Mouse (Mus musculus) midbrain, embryonic 10.5 days (tissue): ENCODE results near the gene Frmd5. TPM values are rescaled to one million over a fixed set of nuclear protein-coding genes. Genes with fewer than 3 reads are reported as not detected.

ENCODE experiments used
- DNase-seq: peaks from one replicate; pipeline ENCODE4 v3.0.0-alpha.2; 2017; ENCODE audit warnings: low spot score
- H3K27ac ChIP-seq: fragments of 300-500 bp; sonication (generic); replicated peaks from 2 replicates; pipeline ENCODE4 v1.5.1; 2016; ENCODE audit warnings: mild to moderate bottlenecking
- H3K27me3 ChIP-seq: fragments of 300-500 bp; sonication (generic); 2 replicates; pipeline ENCODE4 v1.6.1; 2016; ENCODE audit warnings: low read depth, mild to moderate bottlenecking; ENCODE audit not compliant: poor library complexity, severe bottlenecking
- H3K36me3 ChIP-seq: fragments of 300-500 bp; sonication (generic); 2 replicates; pipeline ENCODE4 v1.6.1; 2016; ENCODE audit warnings: mild to moderate bottlenecking, moderate library complexity
- H3K4me1 ChIP-seq: fragments of 300-500 bp; sonication (generic); 2 replicates; pipeline ENCODE4 v1.6.1; 2016
- H3K4me3 ChIP-seq: fragments of 300-500 bp; sonication (generic); 2 replicates; pipeline ENCODE4 v1.5.1; 2016; ENCODE audit warnings: mild to moderate bottlenecking, moderate library complexity
- H3K9me3 ChIP-seq: fragments of 300-500 bp; sonication (generic); replicated peaks from 2 replicates; pipeline ENCODE4 v1.6.1; 2016; ENCODE audit warnings: mild to moderate bottlenecking
- WGBS: fragments of 180-500 bp; shearing (Covaris S2); methylation state at CpG from one replicate; pipeline ENCODE4 v1.1.7; 2016; 5-methylcytosine and 5-hydroxymethylcytosine counted together
- polyA plus RNA-seq: library from polyadenylated mRNA; unstranded; fragments of >200 nt; fragmentation: Nextera tagmentation; extraction: Ambion mirVana; gene quantifications from 2 replicates; pipeline ENCODE4 v1.2.1, GENCODE M21; 2016

The Frmd5 gene
- polyA plus RNA-seq, 1 experiment from 2014 or later, result 10.9 TPM

GRCm38 (mm10) chr2:121713567-121713966, 93.3 kb downstream of the Frmd5 start:
- 93% methylated on average over 4 of the region's 4 CpGs for WGBS
- H3K4me1 ChIP-seq, result peaks cover 22% of the 10 kb centered on the region
- H3K36me3 ChIP-seq, result no peaks in the 10 kb centered on the region
- no peak overlapping the region for H3K4me3 ChIP-seq
- DNase-seq, result no peak
- H3K9me3 ChIP-seq, result no peaks in the 10 kb centered on the region
- H3K27ac ChIP-seq, result no peak overlapping the region
- no peaks in the 10 kb centered on the region for H3K27me3 ChIP-seq

DNA sequence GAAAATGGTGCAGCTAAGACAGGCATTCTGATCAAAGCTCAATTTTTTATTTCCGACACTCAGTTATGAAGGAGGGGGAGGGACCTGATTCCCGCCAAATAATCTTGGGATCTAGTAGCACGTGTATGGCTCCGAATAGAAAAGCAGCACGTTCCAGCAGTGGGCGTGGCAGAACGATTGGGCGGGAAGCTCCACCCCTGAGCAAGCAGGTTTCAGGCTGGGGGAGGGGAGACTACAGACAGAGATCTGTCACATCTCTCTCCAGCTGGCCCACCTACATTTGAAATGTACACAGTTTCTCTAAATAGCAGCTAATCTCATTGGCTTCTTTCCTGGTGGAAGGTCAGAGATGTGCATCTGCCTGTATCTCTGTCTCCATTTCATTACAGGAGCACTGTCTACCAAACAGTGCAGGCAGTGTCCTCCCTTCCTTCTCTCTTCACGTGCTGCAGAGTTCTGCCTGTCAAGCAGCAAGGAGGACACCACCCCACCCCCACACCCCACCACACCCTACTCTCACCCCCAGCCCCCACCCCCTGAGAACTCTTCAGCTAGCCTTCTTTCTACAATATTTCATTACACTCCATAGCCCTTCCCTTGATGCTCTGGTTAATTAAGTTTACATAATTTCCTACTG, 95.0 kb downstream of the Frmd5 start:
- Histone ChIP-seq H3K36me3 (no peaks in the 10 kb centered on the region), H3K27ac (no peak overlapping the region), H3K4me3 (no peak overlapping the region), H3K9me3 (no peaks in the 10 kb centered on the region), H3K4me1 (peaks cover 9% of the 10 kb centered on the region), H3K27me3 (no peaks in the 10 kb centered on the region)
- DNase-seq, result no peak
- 32% methylated on average over 9 of the region's 9 CpGs for WGBS

- WGBS, result 87% methylated on average over 4 of the region's 4 CpGs
- DNase-seq, result no peak
- Histone ChIP-seq H3K36me3 (no peaks in the 10 kb centered on the region), H3K4me3 (no peak overlapping the region), H3K9me3 (no peaks in the 10 kb centered on the region), H3K4me1 (peaks cover 9% of the 10 kb centered on the region), H3K27me3 (no peaks in the 10 kb centered on the region), H3K27ac (no peak overlapping the region)
These were observed 97.8 kb downstream of the Frmd5 start for GRCm38 (mm10) chr2:121709096-121709495.

DNA sequence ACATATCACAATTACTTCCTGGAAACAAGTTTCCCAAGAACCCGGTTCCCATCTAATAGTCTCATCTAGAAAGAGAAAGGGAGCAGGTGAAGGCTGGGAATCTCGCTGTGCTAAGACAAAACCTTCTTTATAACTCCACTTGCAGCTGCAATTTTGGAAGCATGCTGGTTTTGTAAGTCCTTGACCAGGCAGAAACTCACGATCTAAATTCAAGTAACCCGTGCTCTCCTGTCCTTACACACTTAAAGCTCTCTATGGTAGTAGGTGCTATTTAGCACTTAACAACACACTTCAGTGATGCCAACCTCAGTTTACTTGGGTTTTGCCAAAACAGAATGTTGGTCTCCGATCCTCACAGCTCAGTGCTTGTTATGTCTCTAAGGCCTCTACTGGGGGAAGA, 99.4 kb downstream of the Frmd5 start:
- no peak for DNase-seq
- WGBS, result 91% methylated on average over 5 of the region's 5 CpGs
- Histone ChIP-seq H3K36me3 (no peaks in the 10 kb centered on the region), H3K4me3 (no peak overlapping the region), H3K4me1 (peaks cover 9% of the 10 kb centered on the region), H3K9me3 (no peaks in the 10 kb centered on the region), H3K27ac (no peak overlapping the region), H3K27me3 (no peaks in the 10 kb centered on the region)

GRCm38 (mm10) chr2:121705756-121706155, 101.1 kb downstream of the Frmd5 start:
- Histone ChIP-seq H3K36me3 (no peaks in the 10 kb centered on the region), H3K9me3 (no peaks in the 10 kb centered on the region), H3K4me3 (no peak overlapping the region), H3K27me3 (no peaks in the 10 kb centered on the region), H3K4me1 (no peaks in the 10 kb centered on the region), H3K27ac (no peak overlapping the region)
- DNase-seq, result no peak
- WGBS, result 82% methylated on average over 2 of the region's 2 CpGs

DNA sequence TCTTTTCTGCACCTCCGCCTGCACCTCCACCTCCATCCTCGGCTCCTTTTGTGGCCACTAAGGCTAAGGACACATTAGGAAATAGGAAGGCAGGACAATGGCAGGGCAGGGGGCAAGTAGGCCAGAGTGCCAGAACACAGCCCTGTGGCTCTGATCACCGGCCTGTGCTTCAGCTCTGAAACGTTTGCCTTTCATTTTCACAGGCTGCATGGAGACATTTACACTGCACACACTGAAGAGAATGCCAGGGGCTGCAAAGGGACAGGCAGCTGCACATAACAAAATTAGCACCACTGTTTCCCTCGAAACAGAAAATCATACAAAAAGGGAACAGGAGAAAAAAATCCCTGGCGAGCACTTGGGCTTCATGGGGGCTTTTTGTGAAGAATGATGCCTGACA, 107.6 kb downstream of the Frmd5 start:
- 34% methylated on average over 6 of the region's 6 CpGs for WGBS
- Histone ChIP-seq H3K4me3 (no peak overlapping the region), H3K9me3 (no peaks in the 10 kb centered on the region), H3K36me3 (no peaks in the 10 kb centered on the region), H3K27ac (peak overlapping the region; percentile 63), H3K4me1 (peaks cover 13% of the 10 kb centered on the region), H3K27me3 (no peaks in the 10 kb centered on the region)
- no peak for DNase-seq

- no peak for DNase-seq
- H3K4me1 ChIP-seq, result peaks cover 13% of the 10 kb centered on the region
- H3K36me3 ChIP-seq, result no peaks in the 10 kb centered on the region
- 84% methylated on average over 10 of the region's 10 CpGs for WGBS
- no peaks in the 10 kb centered on the region for H3K9me3 ChIP-seq
- H3K27me3 ChIP-seq, result no peaks in the 10 kb centered on the region
- H3K4me3 ChIP-seq, result no peak overlapping the region
- no peak overlapping the region for H3K27ac ChIP-seq
These were observed 111.5 kb downstream of the Frmd5 start for GRCm38 (mm10) chr2:121695436-121695835.

GRCm38 (mm10) chr2:121688107-121688506, 118.8 kb downstream of the Frmd5 start:
- WGBS, result 78% methylated on average over 2 of the region's 2 CpGs
- no peak overlapping the region for H3K27ac ChIP-seq
- no peaks in the 10 kb centered on the region for H3K9me3 ChIP-seq
- no peaks in the 10 kb centered on the region for H3K27me3 ChIP-seq
- no peak for DNase-seq
- peaks cover 11% of the 10 kb centered on the region for H3K4me1 ChIP-seq
- H3K36me3 ChIP-seq, result no peaks in the 10 kb centered on the region
- no peak overlapping the region for H3K4me3 ChIP-seq

GRCm38 (mm10) chr2:121683606-121684005, 123.3 kb downstream of the Frmd5 start:
- no peaks in the 10 kb centered on the region for H3K36me3 ChIP-seq
- H3K4me3 ChIP-seq, result no peak overlapping the region
- peaks cover 9% of the 10 kb centered on the region for H3K4me1 ChIP-seq
- 94% methylated on average over 8 of the region's 8 CpGs for WGBS
- no peak overlapping the region for H3K27ac ChIP-seq
- no peak for DNase-seq
- H3K9me3 ChIP-seq, result peaks cover 4% of the 10 kb centered on the region
- no peaks in the 10 kb centered on the region for H3K27me3 ChIP-seq

GRCm38 (mm10) chr2:121682361-121682760, 124.5 kb downstream of the Frmd5 start:
- H3K9me3 ChIP-seq, result peaks cover 4% of the 10 kb centered on the region
- 91% methylated on average over 3 of the region's 3 CpGs for WGBS
- no peaks in the 10 kb centered on the region for H3K27me3 ChIP-seq
- DNase-seq, result no peak
- no peaks in the 10 kb centered on the region for H3K36me3 ChIP-seq
- no peak overlapping the region for H3K27ac ChIP-seq
- peaks cover 5% of the 10 kb centered on the region; the same call in 1 of the 2 replicates for H3K4me1 ChIP-seq
- no peak overlapping the region for H3K4me3 ChIP-seq

GRCm38 (mm10) chr2:121679711-121680110, 127.2 kb downstream of the Frmd5 start:
- Histone ChIP-seq H3K4me1 (peaks cover 16% of the 10 kb centered on the region), H3K27ac (no peak overlapping the region), H3K4me3 (no peak overlapping the region), H3K36me3 (no peaks in the 10 kb centered on the region), H3K27me3 (no peaks in the 10 kb centered on the region), H3K9me3 (peaks cover 4% of the 10 kb centered on the region)
- WGBS, result 86% methylated on average over 7 of the region's 7 CpGs
- no peak for DNase-seq

- H3K36me3 ChIP-seq, result no peaks in the 10 kb centered on the region
- WGBS, result 79% methylated on average over 6 of the region's 6 CpGs
- H3K4me1 ChIP-seq, result peaks cover 16% of the 10 kb centered on the region
- 0 out of 2 replicates have a peak overlapping the region, but pooled peaks have one; percentile 9 for H3K27ac ChIP-seq
- H3K4me3 ChIP-seq, result no peak overlapping the region
- peaks cover 4% of the 10 kb centered on the region for H3K9me3 ChIP-seq
- no peaks in the 10 kb centered on the region for H3K27me3 ChIP-seq
- DNase-seq, result no peak
These were observed 129.3 kb downstream of the Frmd5 start for GRCm38 (mm10) chr2:121677649-121677986.

DNA sequence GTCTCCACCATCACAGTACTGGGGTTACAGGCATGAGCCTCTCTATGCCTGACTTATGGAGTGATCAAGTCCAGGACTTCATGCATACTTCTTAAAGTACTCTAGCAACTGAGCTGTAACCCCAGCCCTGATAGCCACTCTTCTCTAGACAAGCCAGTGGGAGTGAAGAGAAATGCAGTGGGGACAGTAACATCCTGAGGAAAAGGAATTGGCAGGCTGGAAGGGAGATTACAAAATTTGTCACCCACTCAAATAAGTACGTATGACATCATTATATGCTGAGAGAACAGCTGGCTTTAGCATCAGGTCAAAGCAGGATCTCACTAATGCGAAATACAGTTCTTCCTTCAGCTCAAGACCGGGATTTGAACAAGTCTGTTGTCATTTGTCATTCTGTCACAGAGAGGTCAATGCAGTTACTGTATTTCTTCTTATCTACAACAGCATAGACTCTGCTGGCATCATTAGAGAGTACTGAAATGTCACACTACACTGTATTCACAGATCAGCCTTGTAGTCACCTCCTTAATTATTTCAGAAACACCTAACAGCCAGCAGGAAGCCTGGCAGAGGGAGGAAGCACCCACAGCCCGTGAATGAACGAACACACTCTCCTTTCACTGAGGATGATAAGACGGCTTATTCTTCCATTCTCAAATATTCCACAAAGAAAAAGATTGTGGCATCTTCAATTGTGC, 129.8 kb downstream of the Frmd5 start:
- Histone ChIP-seq H3K4me1 (peaks cover 16% of the 10 kb centered on the region), H3K27ac (no peak overlapping the region), H3K27me3 (no peaks in the 10 kb centered on the region), H3K4me3 (no peak overlapping the region), H3K9me3 (peaks cover under 1% of the 10 kb centered on the region), H3K36me3 (no peaks in the 10 kb centered on the region)
- WGBS, result 75% methylated on average over 6 of the region's 6 CpGs
- DNase-seq, result no peak
